In the genomic region with DNA sequence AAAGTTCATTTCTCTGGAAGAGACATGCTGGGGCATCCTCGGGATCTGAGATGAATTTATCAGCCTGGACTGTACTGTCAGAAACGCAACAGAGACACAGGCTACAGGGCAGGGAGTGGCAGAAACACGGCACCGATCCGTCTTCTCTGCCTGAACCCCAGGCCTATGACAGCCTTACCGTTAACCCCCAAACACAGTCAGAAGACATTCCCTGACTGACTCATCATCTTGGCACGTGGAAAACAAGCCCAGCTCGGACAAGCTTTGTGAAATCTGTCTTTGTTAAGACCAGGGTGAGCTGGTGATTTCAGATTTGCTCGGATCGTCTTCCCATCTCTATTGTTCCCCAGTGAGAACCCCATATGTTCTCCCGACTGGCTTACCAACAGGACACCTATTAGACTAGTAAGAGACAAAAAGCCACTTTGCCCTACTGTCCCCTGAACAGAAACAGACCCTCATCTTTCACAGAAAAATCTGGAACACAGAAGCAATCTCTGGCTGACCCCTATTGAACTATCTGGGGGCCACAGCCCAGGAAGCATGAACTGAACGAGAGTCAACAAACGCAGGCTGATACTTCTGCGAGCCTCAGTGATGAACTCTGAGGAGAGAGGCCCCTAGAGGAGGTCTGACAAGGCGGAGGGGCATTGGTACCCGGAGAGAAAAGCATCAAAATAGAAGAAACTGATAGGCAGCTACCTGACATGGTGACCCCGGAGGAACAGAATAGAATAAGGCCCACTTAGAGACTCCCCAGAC, we compare ENCODE assay signal across 9 mouse cellular contexts. TPM values are rescaled to one million over a fixed set of nuclear protein-coding genes. Genes with fewer than 3 reads are reported as not detected.
DNase-seq lines count a peak whose midpoint lies in the region; ATAC-seq and TF ChIP-seq lines count a peak whose summit lies in the region.
"Had no signal": no experiment of that assay in that cellular context is flagged by ENCODE, and none has a peak within 500 bp of the region (broad histone marks: within the 10 kb centered on the region; RNA-seq: fewer than 3 reads in every experiment).

No protein-coding gene starts in this region.

- WGBS in lung, postnatal 0 days = 49% methylated on average over 17 of the region's 17 CpGs
- WGBS in lung, adult 2 months = 71% methylated on average over 17 of the region's 17 CpGs
- WGBS in hindbrain, embryonic 12.5 days = 26% methylated on average over 17 of the region's 17 CpGs
- 25% methylated on average over 17 of the region's 17 CpGs for WGBS in neural tube, embryonic 13.5 days

- no peaks in the 10 kb centered on the region for H3K4me1 ChIP-seq in lung, postnatal 0 days (ENCODE audit: insufficient read depth, low read depth, low read length)
- H3K4me1 ChIP-seq in lung, adult 2 months (ENCODE audit: control insufficient read depth, insufficient read depth, low read length) = no peaks in the 10 kb centered on the region
- peaks cover 23% of the 10 kb centered on the region for H3K4me1 ChIP-seq in hindbrain, embryonic 12.5 days
- peaks cover 35% of the 10 kb centered on the region for H3K4me1 ChIP-seq in neural tube, embryonic 13.5 days (replicated peaks)

- H3K9me3 ChIP-seq in lung, postnatal 0 days (ENCODE audit: low read length) = no peaks in the 10 kb centered on the region
- no peaks in the 10 kb centered on the region for H3K9me3 ChIP-seq in hindbrain, embryonic 12.5 days (replicated peaks)
- no peaks in the 10 kb centered on the region for H3K9me3 ChIP-seq in neural tube, embryonic 13.5 days

- no peak overlapping the region for H3K9ac ChIP-seq in lung, postnatal 0 days (replicated peaks; ENCODE audit: low read depth)
- no peak overlapping the region for H3K9ac ChIP-seq in hindbrain, embryonic 12.5 days
- H3K9ac ChIP-seq in neural tube, embryonic 13.5 days = no peak overlapping the region

- ATAC-seq in lung, postnatal 0 days = no peak
- peak; percentile 65 for ATAC-seq in hindbrain, embryonic 12.5 days (ENCODE audit: low FRiP score)
- ATAC-seq in neural tube, embryonic 13.5 days (ENCODE audit: low read depth) = peak; percentile 41

- no peaks in the 10 kb centered on the region for H3K36me3 ChIP-seq in lung, postnatal 0 days (ENCODE audit: insufficient read depth, low read length)
- no peaks in the 10 kb centered on the region for H3K36me3 ChIP-seq in hindbrain, embryonic 12.5 days
- H3K36me3 ChIP-seq in neural tube, embryonic 13.5 days = no peaks in the 10 kb centered on the region

- no peak overlapping the region for H3K4me3 ChIP-seq in lung, postnatal 0 days (ENCODE audit: low read depth, low read length)
- no peak overlapping the region for H3K4me3 ChIP-seq in lung, adult 2 months (replicated peaks; ENCODE audit: extremely low read depth, low read depth, low read length)
- H3K4me3 ChIP-seq in hindbrain, embryonic 12.5 days = no peak overlapping the region
- H3K4me3 ChIP-seq in neural tube, embryonic 13.5 days = no peak overlapping the region
- H3K4me3 ChIP-seq: left cerebral cortex, adult 2 months had no signal

- TF ChIP-seq CTCF in lung, postnatal 0 days (IDR thresholded peaks at IDR 0.05) = no peak
- no peak for TF ChIP-seq CTCF in lung, adult 2 months (IDR thresholded peaks at IDR 0.05; ENCODE audit: insufficient read depth, low read length)

- H3K27me3 ChIP-seq in lung, postnatal 0 days (replicated peaks; ENCODE audit: insufficient read depth, low read length) = no peaks in the 10 kb centered on the region
- H3K27me3 ChIP-seq in hindbrain, embryonic 12.5 days = no peaks in the 10 kb centered on the region
- H3K27me3 ChIP-seq in neural tube, embryonic 13.5 days = no peaks in the 10 kb centered on the region

- no peak overlapping the region for H3K27ac ChIP-seq in lung, postnatal 0 days (ENCODE audit: low read length)
- H3K27ac ChIP-seq in hindbrain, embryonic 12.5 days = peak overlapping the region; percentile 80
- peak overlapping the region; percentile 70 for H3K27ac ChIP-seq in neural tube, embryonic 13.5 days (replicated peaks)
- H3K27ac ChIP-seq: left cerebral cortex, adult 2 months had no signal

- no peak for TF ChIP-seq POLR2A in lung, adult 2 months (IDR thresholded peaks at IDR 0.05; ENCODE audit: borderline replicate concordance, extremely low read depth, low read depth, low read length)

- DNase-seq in lung, postnatal 0 days (ENCODE audit: low spot score) = peak; percentile 19
- no peak for DNase-seq in lung, adult 2 months
- peak; percentile 20 to 37 for DNase-seq in cerebellum, postnatal 14 days
- no peak for DNase-seq in left cerebral cortex, postnatal 14 days (ENCODE audit: low spot score in 2 of 2)
- no peak for DNase-seq in adrenal gland, postnatal 36 days
- DNase-seq in adrenal gland, adult 8-10 months = no peak

- no peak overlapping the region for H3K4me2 ChIP-seq in lung, postnatal 0 days (replicated peaks; ENCODE audit: low read depth, low read length)
- peak overlapping the region; percentile 11; the same call in 1 of the 2 replicates for H3K4me2 ChIP-seq in hindbrain, embryonic 12.5 days (replicated peaks)
- H3K4me2 ChIP-seq in neural tube, embryonic 13.5 days = no peak overlapping the region; the same call in 1 of the 2 replicates

- intact Hi-C loops in left cerebral cortex, postnatal 14 days (cut with DNase I) = no loop called here

- TF ChIP-seq EP300 in lung, postnatal 0 days (IDR thresholded peaks at IDR 0.05) = no peak

RNA-seq across cellular contexts. Expression of a gene that starts 55.9 kb away (rescaled TPM):
- 13.1 and 14.1 TPM in 2 replicates for polyA plus RNA-seq in lung, postnatal 0 days (2015; fragmentation: Nextera tagmentation; extraction: Ambion mirVana)
- 14.1 and 14.7 TPM in 2 replicates for polyA plus RNA-seq in lung, adult 2 months (2012; rRNA removed)
- polyA plus RNA-seq in hindbrain, embryonic 12.5 days (2016; fragmentation: Nextera tagmentation; extraction: Ambion mirVana) = 28.6 and 29.8 TPM in 2 replicates
- polyA plus RNA-seq in neural tube, embryonic 13.5 days (2015; fragmentation: Nextera tagmentation; extraction: Ambion mirVana) = 21.9 and 22.5 TPM in 2 replicates
- total RNA-seq in left cerebral cortex, postnatal 14 days (2021) = 10 to 100 TPM; 33.0 to 34.7 TPM
- total RNA-seq in adrenal gland, postnatal 36 days (2021) = 10 to 100 TPM; 38.9 to 58.6 TPM
- 10 to 100 TPM; 43.2 to 63.6 (median 51.2) TPM for total RNA-seq in adrenal gland, adult 8-10 months (2022)

Comparison
In these comparisons a context has a peak if more than half of its experiments do, and no peak if none do; other contexts are left out.
1. DNase-seq: peak in lung, postnatal 0 days (single experiment) and cerebellum, postnatal 14 days (2 of 2); none in lung, adult 2 months (single experiment), left cerebral cortex, postnatal 14 days (0 of 2), adrenal gland, postnatal 36 days (0 of 2) and adrenal gland, adult 8-10 months (single experiment).